Mouse (Mus musculus): Measurements from ENCODE around the gene Syde2. TPM values are rescaled to one million over a fixed set of nuclear protein-coding genes. Genes with fewer than 3 reads are reported as not detected.

Gene Syde2
- 1 to 10 TPM; 4.7 to 4.8 TPM for total RNA-seq (2021)
- long read RNA-seq, experiment 1, full-length matches to known transcripts: 4 of 5 reads
- long read RNA-seq, experiment 1, partial matches to known transcripts: 0 of 5 reads
- long read RNA-seq, experiment 1, other reads (novel, unspliced or antisense): 1 of 5 reads
- long read RNA-seq, experiment 2, full-length matches to known transcripts: 3 of 5 reads
- long read RNA-seq, experiment 2, partial matches to known transcripts: 1 of 5 reads
- long read RNA-seq, experiment 2, other reads (novel, unspliced or antisense): 1 of 5 reads

DNA sequence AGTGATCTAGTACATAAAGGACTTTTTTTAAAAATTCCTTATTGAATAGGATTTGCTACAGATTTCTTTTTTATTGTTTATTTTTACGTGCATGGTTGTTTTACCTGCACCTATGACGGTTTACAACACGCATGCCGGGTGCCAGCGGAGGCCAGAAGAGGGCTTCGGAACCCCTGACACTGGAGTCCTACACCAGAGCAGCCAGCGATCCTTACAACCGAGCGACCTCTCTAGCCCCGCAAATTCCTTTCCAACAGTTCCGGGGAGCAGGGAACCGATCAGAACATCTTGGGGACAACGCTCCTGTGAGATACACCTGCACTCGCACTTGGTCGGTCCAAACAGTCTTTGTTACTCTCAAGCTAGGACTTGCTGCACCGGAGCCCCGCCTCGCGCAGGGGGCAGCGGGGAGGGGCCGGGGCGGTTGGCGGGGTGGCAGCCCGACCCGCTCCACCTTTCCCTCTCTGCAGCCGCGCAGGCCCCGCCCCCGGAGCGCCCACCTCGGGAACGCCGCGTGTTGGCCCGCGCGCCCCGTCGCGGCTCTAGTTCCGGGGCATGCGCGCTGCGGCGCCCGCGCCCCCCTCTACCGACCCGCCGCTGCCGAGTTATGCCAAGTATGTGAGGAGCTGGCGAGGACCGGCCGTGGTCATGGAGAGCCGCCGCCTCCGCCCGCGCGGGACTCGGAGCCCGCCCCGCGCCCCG, at the start of gene Syde2:
Gene Syde2, plus strand, starts transcription at position 603 of the 702 bp plus-strand sequence.
- DNase-seq (ENCODE audit: low spot score in 2 of 2): peak; percentile 39 to 52
- peak within 1 kb of the TSS; percentile 64 for H3K4me3 ChIP-seq
- TF ChIP-seq CTCF (conservative IDR thresholded peaks at IDR 0.05): no peak
- H3K27ac ChIP-seq: peak within 1 kb of the TSS; percentile 69; the same call in 1 of the 2 replicates

DNA sequence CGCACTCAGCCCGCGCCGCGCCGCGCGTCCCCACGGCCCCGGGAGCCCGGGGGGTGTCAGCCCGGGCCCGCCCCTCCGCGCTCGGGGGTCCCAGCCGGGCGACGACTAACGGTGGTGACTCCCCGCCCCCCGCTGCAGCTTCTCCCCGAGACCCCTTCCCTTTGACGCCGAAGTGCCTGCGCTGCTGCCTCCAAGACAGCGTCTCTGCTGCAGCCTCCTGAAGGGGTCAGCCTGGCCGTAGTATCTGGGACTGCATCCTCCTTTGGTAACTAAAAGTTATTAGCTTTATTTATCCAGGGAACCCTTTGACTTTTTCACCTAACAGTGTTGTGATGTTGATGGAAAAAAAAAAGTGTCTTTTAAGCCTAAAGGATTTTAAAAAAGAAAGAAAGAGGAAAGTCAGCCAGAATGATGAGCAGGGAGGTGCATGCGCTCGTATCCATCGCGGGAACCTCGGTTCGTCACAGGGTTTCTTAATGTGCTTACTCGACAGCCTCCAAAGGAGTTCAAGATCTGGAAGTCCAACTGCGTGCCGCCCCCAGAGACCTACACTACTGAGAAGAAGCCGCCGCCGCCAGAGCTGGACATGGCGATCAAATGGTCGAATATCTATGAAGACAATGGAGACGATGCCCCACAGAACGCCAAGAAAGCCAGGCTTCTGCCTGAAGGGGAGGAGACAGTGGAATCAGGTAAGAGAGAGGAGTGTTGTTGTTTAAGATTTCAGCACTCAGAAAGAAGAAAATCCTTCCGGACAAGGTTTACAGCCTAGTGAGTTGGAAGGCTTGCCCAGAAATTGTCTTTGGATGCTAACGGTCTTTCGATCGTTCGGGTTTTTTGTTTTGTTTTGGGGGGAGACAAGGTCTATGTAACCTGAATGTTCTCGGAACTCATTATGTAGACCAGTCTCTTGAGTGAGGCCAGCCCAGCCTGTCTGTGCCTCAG, 49.0 kb upstream of the Syde2 start:
- H3K4me3 ChIP-seq: peak overlapping the region; percentile 69
- 0 out of 2 replicates have a peak, but pooled peaks have one; percentile 10 for TF ChIP-seq CTCF (conservative IDR thresholded peaks at IDR 0.05)
- DNase-seq (ENCODE audit: low spot score in 2 of 2): no peak
- H3K27ac ChIP-seq: peak overlapping the region; percentile 90; the same call in 1 of the 2 replicates

DNA sequence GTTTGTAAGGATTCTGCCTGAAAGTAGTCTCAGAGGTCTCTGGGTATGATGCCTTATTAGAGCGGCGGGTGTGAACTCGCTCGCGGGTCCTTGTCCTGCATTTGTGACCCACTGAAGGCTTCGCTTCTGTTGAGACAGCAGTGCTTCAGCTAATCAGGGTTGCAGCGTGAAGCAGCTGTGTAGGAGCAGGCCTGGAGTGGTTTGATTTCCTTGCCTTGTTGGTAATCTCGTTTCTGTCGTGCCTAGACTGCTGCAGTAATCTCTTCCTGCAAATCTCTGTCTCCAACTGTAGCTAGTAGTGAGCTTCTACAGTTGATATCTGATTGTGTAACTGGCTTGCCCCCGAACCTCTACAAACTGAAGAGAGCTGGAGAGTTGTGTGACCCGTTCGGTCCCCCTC, 48.3 kb upstream of the Syde2 start:
- H3K27ac ChIP-seq: no peak overlapping the region
- no peak for TF ChIP-seq CTCF (conservative IDR thresholded peaks at IDR 0.05)
- DNase-seq (ENCODE audit: low spot score in 2 of 2): no peak
- H3K4me3 ChIP-seq: no peak overlapping the region; the same call in 1 of the 2 replicates

DNA sequence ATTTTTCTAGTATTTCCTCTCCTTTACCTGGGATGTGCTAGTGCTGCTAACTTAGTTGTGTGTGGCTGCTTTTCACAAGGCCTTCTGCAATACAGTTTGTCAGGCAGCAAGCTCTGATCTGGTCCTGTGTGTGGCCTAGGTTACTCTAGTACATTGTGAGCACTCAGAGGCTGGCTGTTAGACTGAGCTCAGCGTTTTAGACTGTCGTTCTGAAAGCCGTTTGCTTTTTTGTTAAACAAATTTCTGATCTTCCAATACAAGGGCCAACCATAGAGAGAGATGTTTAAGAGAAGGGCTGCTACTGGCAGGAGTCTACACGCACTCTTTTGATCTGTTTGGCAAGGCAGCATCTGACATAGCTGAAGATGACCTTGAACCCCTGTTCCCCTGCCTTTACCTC, 47.7 kb upstream of the Syde2 start:
- H3K27ac ChIP-seq: no peak overlapping the region
- H3K4me3 ChIP-seq: no peak overlapping the region
- DNase-seq (ENCODE audit: low spot score in 2 of 2): no peak
- no peak for TF ChIP-seq CTCF (conservative IDR thresholded peaks at IDR 0.05)

DNA sequence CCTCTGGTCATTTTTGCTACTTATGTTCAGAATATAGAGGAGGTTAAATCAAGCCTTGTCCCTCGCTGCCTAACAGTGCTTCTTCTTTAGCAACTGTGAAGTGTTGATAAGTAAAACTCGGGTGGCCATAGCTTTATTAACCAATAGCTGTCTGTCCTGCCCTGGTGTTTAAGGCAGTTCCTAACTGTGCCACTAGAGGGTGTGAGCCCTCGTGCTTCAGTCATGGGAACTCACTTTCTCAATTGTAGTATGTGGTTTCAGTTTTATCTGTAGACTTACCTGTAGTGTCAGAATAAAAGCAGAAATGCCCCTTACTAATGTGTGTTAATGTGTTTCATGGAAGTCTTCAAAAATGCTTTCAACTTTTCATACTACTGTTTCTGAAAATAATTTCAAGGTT, 45.7 kb upstream of the Syde2 start:
- peak; percentile 44 to 72 for DNase-seq (ENCODE audit: low spot score in 2 of 2)
- peak; percentile 98 for TF ChIP-seq CTCF (conservative IDR thresholded peaks at IDR 0.05)

DNA sequence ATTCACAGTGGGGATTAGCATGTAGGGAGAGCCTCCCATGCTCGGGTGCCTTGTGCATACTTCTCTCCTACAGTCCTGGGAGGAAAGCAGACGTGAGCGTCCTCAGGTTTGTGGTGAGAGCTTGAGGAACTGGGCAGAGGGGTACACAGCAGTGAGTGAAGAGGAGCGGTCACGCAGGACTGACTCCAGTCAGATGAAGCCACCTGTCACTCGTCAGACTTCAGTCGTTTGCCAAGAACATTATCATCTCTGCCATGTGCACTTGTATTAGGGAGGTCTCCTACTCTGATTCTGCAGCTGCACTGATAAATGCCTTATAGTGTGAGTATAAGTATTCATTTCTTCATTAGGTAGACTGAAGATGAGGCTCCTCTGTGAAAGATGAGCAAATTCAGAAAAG, 43.3 kb upstream of the Syde2 start:
- no peak for DNase-seq (ENCODE audit: low spot score in 2 of 2)
- TF ChIP-seq CTCF (conservative IDR thresholded peaks at IDR 0.05): no peak

More for the DNA sequence above, 45.7 kb upstream of the Syde2 start:
- Histone ChIP-seq H3K27ac (no peak overlapping the region), H3K4me3 (no peak overlapping the region)

DNA sequence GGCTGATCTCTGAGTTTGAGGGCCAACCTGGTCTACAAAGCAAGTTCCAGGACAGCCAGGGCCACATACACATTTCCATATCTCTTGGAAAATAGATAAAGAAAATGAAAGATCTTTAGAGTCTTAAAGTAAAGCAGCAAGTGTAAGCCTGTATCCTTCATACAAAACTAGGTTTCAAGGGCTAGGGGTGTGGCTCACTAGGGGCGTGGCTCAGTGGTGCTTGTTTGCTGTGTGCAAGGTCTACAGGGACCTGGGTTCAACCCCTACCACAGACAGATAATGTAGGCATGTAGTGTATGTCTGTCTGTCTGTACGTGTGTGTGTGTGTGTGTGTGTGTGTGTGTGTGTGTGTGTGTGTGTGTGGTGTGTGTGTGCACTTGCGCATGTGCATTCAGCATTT, 41.8 kb upstream of the Syde2 start:
- no peak for DNase-seq (ENCODE audit: low spot score in 2 of 2)
- Histone ChIP-seq H3K4me3 (no peak overlapping the region), H3K27ac (no peak overlapping the region)
- TF ChIP-seq CTCF (conservative IDR thresholded peaks at IDR 0.05): no peak

More for the DNA sequence above, 43.3 kb upstream of the Syde2 start:
- Histone ChIP-seq H3K4me3 (no peak overlapping the region), H3K27ac (no peak overlapping the region)

DNA sequence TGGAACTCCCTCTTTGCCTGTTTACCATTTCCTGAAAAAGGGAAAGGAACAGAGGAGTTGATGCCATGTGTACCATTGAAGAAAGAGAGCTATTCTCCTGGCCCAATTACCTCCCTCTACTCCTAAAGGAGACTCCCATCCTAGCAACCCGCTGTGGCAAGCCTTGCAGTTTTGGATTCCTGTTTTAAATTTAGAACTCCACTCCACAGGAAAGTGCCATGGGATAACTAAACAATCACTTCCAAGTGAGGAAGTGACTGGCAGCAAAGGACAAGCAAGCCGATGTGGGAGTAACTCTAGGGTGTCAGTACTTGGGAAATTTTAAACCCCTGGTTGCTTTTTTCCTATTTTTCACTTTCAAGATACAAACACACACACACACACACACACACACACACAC, 41.0 kb upstream of the Syde2 start:
- TF ChIP-seq CTCF (conservative IDR thresholded peaks at IDR 0.05): no peak
- Histone ChIP-seq H3K27ac (no peak overlapping the region), H3K4me3 (no peak overlapping the region)
- DNase-seq (ENCODE audit: low spot score in 2 of 2): no peak

DNA sequence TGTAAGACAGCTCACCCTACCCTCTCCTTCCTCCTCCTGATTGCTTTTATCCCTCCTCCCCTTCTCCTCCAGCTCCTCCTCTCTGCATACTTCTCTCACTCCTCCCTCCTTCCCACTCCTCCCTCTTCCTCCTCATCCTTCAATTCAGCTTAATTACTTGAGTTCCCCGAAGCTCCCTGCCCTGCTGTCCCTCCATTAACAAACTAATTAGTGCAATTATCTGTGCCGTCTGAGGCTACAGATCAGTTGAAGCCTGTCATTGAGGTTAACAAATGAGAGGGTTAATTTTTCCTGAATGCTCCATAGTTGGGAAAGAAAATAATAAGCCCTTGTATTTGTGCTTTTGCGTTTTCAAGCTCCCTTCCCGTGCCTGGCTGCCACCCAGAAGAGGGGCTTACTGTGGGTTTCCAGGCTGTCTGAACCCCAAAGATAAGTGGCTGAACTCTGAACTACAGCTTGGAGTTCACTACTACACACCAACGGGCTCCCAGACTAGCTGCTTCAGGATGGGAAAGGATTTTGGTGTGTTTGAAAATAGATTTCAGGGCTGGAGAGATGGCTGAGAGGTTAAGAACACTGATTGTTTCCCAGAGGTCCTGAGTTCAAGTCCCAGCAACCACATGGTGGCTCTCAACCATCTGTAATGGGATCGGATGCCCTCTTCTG, 40.0 kb upstream of the Syde2 start:
- no peak overlapping the region for H3K4me3 ChIP-seq
- TF ChIP-seq CTCF (conservative IDR thresholded peaks at IDR 0.05): no peak
- no peak for DNase-seq (ENCODE audit: low spot score in 2 of 2)
- no peak overlapping the region for H3K27ac ChIP-seq

DNA sequence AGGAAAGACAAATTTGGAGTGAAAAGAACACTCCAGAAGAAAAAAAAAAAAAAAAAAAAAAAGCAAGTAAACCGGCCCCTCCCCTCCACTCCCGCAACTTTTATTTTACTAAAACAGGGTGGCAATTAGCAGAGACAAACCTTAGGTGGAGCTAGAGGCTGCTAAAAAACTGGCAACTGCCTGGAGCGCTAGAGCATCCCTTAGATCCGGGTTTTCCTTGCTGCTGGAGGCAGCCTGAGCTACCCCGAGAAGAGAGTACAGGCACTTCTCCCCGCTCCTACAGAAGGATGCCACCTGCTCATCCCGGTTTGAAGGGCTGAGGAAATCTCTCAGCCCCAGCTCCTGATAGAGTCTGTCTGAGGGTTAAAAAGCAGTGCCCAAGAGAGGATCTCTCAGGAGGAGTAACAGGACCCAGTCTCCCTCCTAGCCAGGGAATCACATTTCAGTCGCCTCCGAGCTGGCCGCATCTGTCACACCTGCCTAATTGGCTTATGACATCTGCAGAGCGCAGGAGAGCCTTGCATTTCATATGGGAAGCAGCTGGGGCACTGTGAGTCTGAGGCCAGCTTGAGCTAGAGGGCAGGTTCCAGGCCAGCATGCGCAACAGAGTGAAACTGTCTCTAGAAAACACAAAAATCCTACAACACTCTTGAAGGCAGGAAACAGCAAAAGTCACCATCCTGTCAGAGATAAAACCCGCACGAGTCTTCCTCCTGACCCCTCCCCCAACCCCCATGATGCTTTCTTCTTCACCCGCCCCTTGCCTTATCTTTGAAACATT, 37.4 kb upstream of the Syde2 start:
- H3K27ac ChIP-seq: no peak overlapping the region
- DNase-seq (ENCODE audit: low spot score in 2 of 2): peak; percentile 68 to 74
- H3K4me3 ChIP-seq: peak overlapping the region; percentile 36
- peak; percentile 78 for TF ChIP-seq CTCF (conservative IDR thresholded peaks at IDR 0.05)

DNA sequence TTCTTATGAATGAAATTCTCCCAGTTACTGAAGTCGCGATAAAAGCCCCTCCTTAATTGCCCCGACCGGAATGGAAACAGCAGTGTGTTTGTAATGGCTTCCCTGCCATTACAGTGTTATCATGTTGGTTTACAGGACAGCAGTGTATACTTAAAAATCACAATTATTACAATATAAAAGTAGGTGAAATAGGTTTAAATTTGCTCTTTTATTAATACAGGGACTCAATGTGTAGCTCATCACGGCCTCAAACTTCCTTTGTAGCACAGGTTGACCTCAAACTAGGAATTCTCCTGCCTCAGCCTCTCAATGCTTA, 36.9 kb upstream of the Syde2 start:
- DNase-seq (ENCODE audit: low spot score in 2 of 2): no peak
- no peak overlapping the region for H3K27ac ChIP-seq
- no peak overlapping the region for H3K4me3 ChIP-seq
- no peak for TF ChIP-seq CTCF (conservative IDR thresholded peaks at IDR 0.05)
